Mouse (Mus musculus): ENCODE data around the gene Mboat1. TPM values are rescaled to one million over a fixed set of nuclear protein-coding genes. Genes with fewer than 3 reads are reported as not detected.

Mboat1 gene
- polyA plus RNA-seq, 2 experiments: 5.7 to 13.3 TPM

GRCm38 (mm10) chr13:30259912-30260560 is 123.7 kb downstream of the Mboat1 start:
- Histone ChIP-seq H3K9me3 (ENCODE audit: control insufficient read depth, low read length) (no peaks in the 10 kb centered on the region), H3K27ac (replicated peaks; ENCODE audit: low read depth, low read length) (no peak overlapping the region), H3K4me2 (replicated peaks; ENCODE audit: low read depth, low read length, severe bottlenecking) (no peak overlapping the region), H3K4me3 (replicated peaks; ENCODE audit: low read length) (no peak overlapping the region), H3K36me3 (ENCODE audit: control insufficient read depth, insufficient read depth, low read length) (no peaks in the 10 kb centered on the region), H3K27me3 (ENCODE audit: control insufficient read depth, insufficient read depth, low read length) (no peaks in the 10 kb centered on the region), H3K9ac (ENCODE audit: low read depth, low read length, severe bottlenecking) (no peak overlapping the region), H3K4me1 (ENCODE audit: control insufficient read depth, insufficient read depth, low read length) (no peaks in the 10 kb centered on the region)
- DNase-seq (ENCODE audit: low spot score): peak; percentile 90
- TF ChIP-seq POLR2A (IDR thresholded peaks at IDR 0.05; ENCODE audit: borderline replicate concordance, extremely low read depth, insufficient read depth, insufficient read length): no peak
- peak; percentile 41; the same call in 1 of the 2 replicates for ATAC-seq (ENCODE audit: low FRiP score, low read depth)
- 13% methylated on average over 8 of the region's 8 CpGs for WGBS

GRCm38 (mm10) chr13:30263681-30264080 is 127.4 kb downstream of the Mboat1 start:
- Histone ChIP-seq H3K4me3 (replicated peaks; ENCODE audit: low read length) (no peak overlapping the region), H3K4me2 (replicated peaks; ENCODE audit: low read depth, low read length, severe bottlenecking) (no peak overlapping the region), H3K4me1 (ENCODE audit: control insufficient read depth, insufficient read depth, low read length) (no peaks in the 10 kb centered on the region), H3K9ac (ENCODE audit: low read depth, low read length, severe bottlenecking) (no peak overlapping the region), H3K36me3 (ENCODE audit: control insufficient read depth, insufficient read depth, low read length) (no peaks in the 10 kb centered on the region), H3K27me3 (ENCODE audit: control insufficient read depth, insufficient read depth, low read length) (no peaks in the 10 kb centered on the region), H3K9me3 (ENCODE audit: control insufficient read depth, low read length) (no peaks in the 10 kb centered on the region), H3K27ac (replicated peaks; ENCODE audit: low read depth, low read length) (no peak overlapping the region)
- WGBS: 83% methylated on average over 1 of the region's 2 CpGs
- ATAC-seq (ENCODE audit: low FRiP score, low read depth) (no peak), DNase-seq (ENCODE audit: low spot score) (no peak)
- TF ChIP-seq POLR2A (IDR thresholded peaks at IDR 0.05; ENCODE audit: borderline replicate concordance, extremely low read depth, insufficient read depth, insufficient read length): no peak

- DNase-seq (ENCODE audit: low spot score) (no peak), ATAC-seq (ENCODE audit: low FRiP score, low read depth) (no peak)
- Histone ChIP-seq H3K36me3 (ENCODE audit: control insufficient read depth, insufficient read depth, low read length) (no peaks in the 10 kb centered on the region), H3K4me1 (ENCODE audit: control insufficient read depth, insufficient read depth, low read length) (no peaks in the 10 kb centered on the region), H3K9me3 (ENCODE audit: control insufficient read depth, low read length) (no peaks in the 10 kb centered on the region), H3K9ac (ENCODE audit: low read depth, low read length, severe bottlenecking) (no peak overlapping the region), H3K4me2 (replicated peaks; ENCODE audit: low read depth, low read length, severe bottlenecking) (no peak overlapping the region), H3K27me3 (ENCODE audit: control insufficient read depth, insufficient read depth, low read length) (no peaks in the 10 kb centered on the region), H3K27ac (replicated peaks; ENCODE audit: low read depth, low read length) (no peak overlapping the region), H3K4me3 (replicated peaks; ENCODE audit: low read length) (no peak overlapping the region)
- TF ChIP-seq POLR2A (IDR thresholded peaks at IDR 0.05; ENCODE audit: borderline replicate concordance, extremely low read depth, insufficient read depth, insufficient read length): no peak
- 61% methylated on average over 12 of the region's 12 CpGs for WGBS
Observed at GRCm38 (mm10) chr13:30264303-30264702, 128.0 kb downstream of the Mboat1 start.

- ATAC-seq (ENCODE audit: low FRiP score, low read depth) (no peak), DNase-seq (ENCODE audit: low spot score) (no peak)
- Histone ChIP-seq H3K4me2 (replicated peaks; ENCODE audit: low read depth, low read length, severe bottlenecking) (no peak overlapping the region), H3K4me3 (replicated peaks; ENCODE audit: low read length) (no peak overlapping the region), H3K36me3 (ENCODE audit: control insufficient read depth, insufficient read depth, low read length) (no peaks in the 10 kb centered on the region), H3K9me3 (ENCODE audit: control insufficient read depth, low read length) (no peaks in the 10 kb centered on the region), H3K27me3 (ENCODE audit: control insufficient read depth, insufficient read depth, low read length) (no peaks in the 10 kb centered on the region), H3K27ac (replicated peaks; ENCODE audit: low read depth, low read length) (no peak overlapping the region), H3K9ac (ENCODE audit: low read depth, low read length, severe bottlenecking) (no peak overlapping the region), H3K4me1 (ENCODE audit: control insufficient read depth, insufficient read depth, low read length) (no peaks in the 10 kb centered on the region)
- TF ChIP-seq POLR2A (IDR thresholded peaks at IDR 0.05; ENCODE audit: borderline replicate concordance, extremely low read depth, insufficient read depth, insufficient read length): no peak
- WGBS: 74% methylated on average over 5 of the region's 5 CpGs
Observed at GRCm38 (mm10) chr13:30264765-30265164, 128.5 kb downstream of the Mboat1 start.

- no peak for DNase-seq (ENCODE audit: low spot score)
- H3K4me1 ChIP-seq (ENCODE audit: control insufficient read depth, insufficient read depth, low read length): no peaks in the 10 kb centered on the region
- no peak overlapping the region for H3K4me3 ChIP-seq (replicated peaks; ENCODE audit: low read length)
- no peaks in the 10 kb centered on the region for H3K36me3 ChIP-seq (ENCODE audit: control insufficient read depth, insufficient read depth, low read length)
- no peaks in the 10 kb centered on the region for H3K9me3 ChIP-seq (ENCODE audit: control insufficient read depth, low read length)
- H3K27ac ChIP-seq (replicated peaks; ENCODE audit: low read depth, low read length): no peak overlapping the region
- no peak for TF ChIP-seq POLR2A (IDR thresholded peaks at IDR 0.05; ENCODE audit: borderline replicate concordance, extremely low read depth, insufficient read depth, insufficient read length)
- no peak overlapping the region for H3K9ac ChIP-seq (ENCODE audit: low read depth, low read length, severe bottlenecking)
- no peak for ATAC-seq (ENCODE audit: low FRiP score, low read depth)
- no peaks in the 10 kb centered on the region for H3K27me3 ChIP-seq (ENCODE audit: control insufficient read depth, insufficient read depth, low read length)
- WGBS: 89% methylated on average over 11 of the region's 11 CpGs
- H3K4me2 ChIP-seq (replicated peaks; ENCODE audit: low read depth, low read length, severe bottlenecking): no peak overlapping the region
Observed at GRCm38 (mm10) chr13:30266036-30266435, 129.7 kb downstream of the Mboat1 start.

Measured in limb, embryonic 14.5 days (tissue).